Mouse (Mus musculus) liver, embryonic 16.5 days (tissue): ENCODE measurements around the gene Ift46. TPM values are rescaled to one million over a fixed set of nuclear protein-coding genes. Genes with fewer than 3 reads are reported as not detected.
A peak's percentile ranks its signal among the peaks of the same experiment; 100 is the strongest.

Source experiments
- ATAC-seq: fragments of 200-750 bp; cut with Nextera tagmentation; 2 replicates; pipeline ENCODE4 v1.8.0; 2017; ENCODE audit warnings: low read depth, mild to moderate bottlenecking, moderate number of reproducible peaks, moderate library complexity
- H3K27ac ChIP-seq: fragments of 300-500 bp; sonication (generic); 2 replicates; pipeline ENCODE4 v1.5.1; 2014; ENCODE audit warnings: mild to moderate bottlenecking, low read length
- H3K27me3 ChIP-seq: fragments of 300-500 bp; sonication (generic); 2 replicates; pipeline ENCODE4 v1.6.1; 2014; ENCODE audit warnings: low read depth, low read length, mixed read lengths; ENCODE audit not compliant: control insufficient read depth, insufficient read depth
- H3K36me3 ChIP-seq: fragments of 300-500 bp; sonication (generic); 2 replicates; pipeline ENCODE4 v1.6.1; 2014; ENCODE audit warnings: mild to moderate bottlenecking; ENCODE audit not compliant: control insufficient read depth, insufficient read depth
- H3K4me1 ChIP-seq: fragments of 300-500 bp; sonication (generic); 2 replicates; pipeline ENCODE4 v1.6.1; 2014; ENCODE audit warnings: low read depth, low read length, mixed read lengths; ENCODE audit not compliant: control insufficient read depth
- H3K4me2 ChIP-seq: fragments of 300-500 bp; sonication (generic); 2 replicates; pipeline ENCODE4 v1.6.1; 2014; ENCODE audit warnings: low read depth, low read length, mixed read lengths
- H3K4me3 ChIP-seq: fragments of 300-500 bp; sonication (generic); 2 replicates; pipeline ENCODE4 v1.5.1; 2014; ENCODE audit warnings: low read depth, mild to moderate bottlenecking, low read length
- H3K9ac ChIP-seq: fragments of 300-500 bp; sonication (generic); 2 replicates; pipeline ENCODE4 v1.6.1; 2014; ENCODE audit warnings: low read depth, low read length
- H3K9me3 ChIP-seq: fragments of 300-500 bp; sonication (generic); replicated peaks from 2 replicates; pipeline ENCODE4 v1.6.1; 2016; ENCODE audit warnings: low read length; ENCODE audit not compliant: control insufficient read depth
- WGBS: fragments of 180-500 bp; shearing (Covaris S2); extraction: QIAGEN DNeasy Blood & Tissue Kit; methylation state at CpG from one replicate; pipeline ENCODE4 v1.1.7; 2014; ENCODE audit not compliant: insufficient replicate concordance; 5-methylcytosine and 5-hydroxymethylcytosine counted together
- polyA plus RNA-seq: library from polyadenylated mRNA; unstranded; fragments of >200 nt; fragmentation: Nextera tagmentation; extraction: Ambion mirVana; gene quantifications from 2 replicates; pipeline ENCODE4 v1.2.1, GENCODE M21; 2015

Gene Ift46
- polyA plus RNA-seq = 20.6 and 21.0 TPM in 2 replicates

DNA sequence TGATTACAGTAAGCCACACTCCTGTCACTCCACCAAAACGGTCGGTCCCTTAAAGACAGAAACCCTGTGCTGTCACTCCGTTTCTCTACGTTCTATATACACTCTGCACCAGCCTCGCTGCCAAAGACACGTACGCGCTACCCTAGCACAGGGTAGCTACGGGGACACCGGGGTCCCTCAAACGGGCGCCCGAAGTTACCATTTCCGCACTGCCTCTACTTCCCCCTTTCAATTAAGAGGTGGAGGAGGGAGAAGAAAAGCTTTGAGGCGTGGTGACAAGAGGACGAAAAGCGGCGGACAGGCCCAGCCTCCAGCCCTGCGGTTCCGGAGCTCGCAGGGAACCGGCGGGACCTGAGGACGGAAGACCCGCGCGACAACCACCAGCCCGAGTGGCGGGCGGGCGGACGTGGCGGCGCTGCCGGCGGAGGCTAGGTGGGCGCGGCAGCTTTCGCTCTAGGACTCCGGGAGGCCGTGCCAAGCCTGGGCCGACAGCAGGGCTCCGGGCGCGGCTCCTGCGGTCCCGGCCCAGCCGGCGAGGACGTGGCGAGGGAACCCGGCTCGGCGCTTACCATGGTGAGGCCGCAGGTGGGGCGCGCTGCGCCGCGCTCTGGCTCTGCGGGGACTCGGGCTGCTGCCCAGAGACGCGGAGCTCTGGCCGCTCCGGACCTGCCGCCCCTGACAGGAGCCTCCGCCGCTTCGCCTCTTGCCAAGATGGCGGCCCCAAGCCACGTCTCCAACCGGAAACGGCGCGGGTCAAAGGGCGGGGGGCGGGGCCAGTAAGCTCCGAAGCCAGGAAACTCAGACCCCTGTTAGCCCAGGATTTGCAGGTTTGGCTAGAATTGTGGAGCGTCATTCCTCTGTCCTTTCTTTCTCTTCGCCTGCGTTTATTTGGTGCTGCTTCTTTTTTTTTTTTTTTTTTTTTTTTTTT is at the start of gene Ift46, which contains the start of gene Arcn1:
TSS of gene Ift46 (plus strand) at position 808 of the 928 bp plus-strand sequence.
TSS of gene Arcn1 (minus strand) at position 745 of the 928 bp plus-strand sequence.
- H3K9ac ChIP-seq = peak within 1 kb of the TSS; percentile 97
- WGBS = under 1% methylated on average over 79 of the region's 82 CpGs
- peak; percentile 89 for ATAC-seq

DNA sequence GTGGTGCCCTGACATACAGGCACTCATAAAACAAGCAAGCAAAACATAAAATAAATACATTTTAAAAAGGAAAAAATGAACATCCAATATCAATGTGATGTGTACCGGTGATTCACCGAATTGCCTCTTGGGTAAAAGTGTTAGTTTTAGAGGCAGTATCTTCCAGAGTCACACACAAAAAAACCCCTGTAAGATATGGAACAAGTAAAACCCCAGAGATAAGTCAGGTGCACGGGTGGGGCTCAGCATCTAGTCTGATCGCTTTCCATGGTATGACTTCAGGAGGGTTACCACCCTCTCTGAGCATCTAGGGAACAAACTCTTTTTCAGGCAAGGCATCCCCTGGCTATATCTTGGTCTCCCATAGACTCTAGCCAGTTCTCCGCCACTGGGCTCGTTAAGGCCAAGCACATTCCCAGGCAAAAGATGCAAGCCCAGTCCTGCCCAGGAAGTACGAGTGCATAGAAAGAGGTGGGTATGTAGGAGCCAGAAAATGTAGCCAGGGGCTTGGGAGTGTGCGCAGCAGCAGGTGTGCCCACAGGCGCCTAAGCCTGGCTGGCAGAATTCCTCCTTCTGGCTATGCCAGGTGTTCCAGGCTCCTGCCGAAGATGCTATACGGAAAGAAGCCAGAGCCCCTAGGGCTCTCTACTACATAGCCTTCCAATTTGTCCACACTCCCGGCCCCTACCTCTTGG is 48.6 kb upstream of the Ift46 start:
- H3K4me1 ChIP-seq = peaks cover 10% of the 10 kb centered on the region
- ATAC-seq = no peak
- H3K4me3 ChIP-seq = no peak overlapping the region
- no peaks in the 10 kb centered on the region for H3K9me3 ChIP-seq
- no peaks in the 10 kb centered on the region for H3K36me3 ChIP-seq
- H3K4me2 ChIP-seq = no peak overlapping the region
- no peak overlapping the region for H3K27ac ChIP-seq
- no peak overlapping the region for H3K9ac ChIP-seq
- WGBS = 64% methylated on average over 12 of the region's 12 CpGs
- H3K27me3 ChIP-seq = no peaks in the 10 kb centered on the region; the same call in 1 of the 2 replicates

More for the DNA sequence above, at the start of gene Ift46, which contains the start of gene Arcn1:
- Histone ChIP-seq H3K4me1 (peaks cover 20% of the 10 kb centered on the region), H3K36me3 (no peaks in the 10 kb centered on the region), H3K4me3 (peak within 1 kb of the TSS; percentile 87), H3K27me3 (no peaks in the 10 kb centered on the region), H3K27ac (peak within 1 kb of the TSS; percentile 96), H3K4me2 (peak within 1 kb of the TSS; percentile 71), H3K9me3 (no peaks in the 10 kb centered on the region)

DNA sequence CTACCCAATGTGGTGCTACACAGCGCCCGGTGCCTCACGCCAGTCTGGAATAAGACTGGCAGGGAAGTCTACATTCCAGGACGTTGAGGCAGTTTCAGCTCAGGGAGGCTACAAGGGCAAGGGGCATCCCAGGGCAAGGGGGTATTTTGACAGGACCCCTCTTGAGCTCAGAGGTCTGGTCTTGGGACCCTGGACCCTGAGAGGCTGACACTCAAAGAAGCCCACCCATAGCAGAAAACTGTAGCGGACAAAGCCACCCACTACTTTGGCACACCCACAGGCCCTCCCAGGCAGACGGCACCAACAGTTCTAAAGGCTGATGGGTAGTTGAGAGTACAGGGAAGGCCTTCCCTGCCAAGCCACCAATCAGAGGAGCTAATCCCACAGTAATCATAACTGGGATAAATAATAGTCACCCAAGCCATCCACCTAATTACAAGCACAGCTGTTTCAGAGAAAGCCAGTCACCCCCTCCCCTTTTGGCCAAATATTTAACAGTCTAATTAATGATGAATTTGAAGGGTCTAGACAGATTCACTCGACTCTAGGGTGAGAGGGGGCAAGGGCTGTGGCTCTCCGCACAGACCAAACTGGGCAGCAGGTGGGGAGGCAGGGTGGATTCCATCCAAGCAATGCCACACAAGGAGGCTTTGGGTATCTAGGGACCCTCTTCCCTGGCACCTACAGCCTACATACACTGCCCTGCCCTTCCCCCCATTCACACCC is 47.9 kb upstream of the Ift46 start:
- peaks cover 10% of the 10 kb centered on the region for H3K4me1 ChIP-seq
- no peaks in the 10 kb centered on the region for H3K9me3 ChIP-seq
- H3K27ac ChIP-seq = no peak overlapping the region
- no peak overlapping the region for H3K4me2 ChIP-seq
- H3K9ac ChIP-seq = no peak overlapping the region
- H3K4me3 ChIP-seq = no peak overlapping the region
- no peaks in the 10 kb centered on the region for H3K36me3 ChIP-seq
- ATAC-seq = no peak
- WGBS = 74% methylated on average over 8 of the region's 8 CpGs
- H3K27me3 ChIP-seq = no peaks in the 10 kb centered on the region; the same call in 1 of the 2 replicates

GRCm38 (mm10) chr9:44720358-44721153 is 47.2 kb upstream of the Ift46 start:
- Histone ChIP-seq H3K36me3 (no peaks in the 10 kb centered on the region), H3K9ac (peak overlapping the region; percentile 48), H3K4me3 (peak overlapping the region; percentile 57), H3K27ac (no peak overlapping the region), H3K4me2 (peak overlapping the region; percentile 71), H3K27me3 (no peaks in the 10 kb centered on the region; the same call in 1 of the 2 replicates), H3K9me3 (no peaks in the 10 kb centered on the region), H3K4me1 (peaks cover 10% of the 10 kb centered on the region)
- 19% methylated on average over 9 of the region's 9 CpGs for WGBS
- no peak for ATAC-seq

GRCm38 (mm10) chr9:44721154-44721876 is 46.4 kb upstream of the Ift46 start:
- H3K9me3 ChIP-seq = no peaks in the 10 kb centered on the region
- no peaks in the 10 kb centered on the region; the same call in 1 of the 2 replicates for H3K27me3 ChIP-seq
- H3K27ac ChIP-seq = no peak overlapping the region
- H3K4me2 ChIP-seq = peak overlapping the region; percentile 71
- H3K9ac ChIP-seq = peak overlapping the region; percentile 48
- peak overlapping the region; percentile 57 for H3K4me3 ChIP-seq
- peak; percentile 82 for ATAC-seq
- under 1% methylated on average over 40 of the region's 40 CpGs for WGBS
- peaks cover 10% of the 10 kb centered on the region for H3K4me1 ChIP-seq
- no peaks in the 10 kb centered on the region for H3K36me3 ChIP-seq

GRCm38 (mm10) chr9:44721877-44722186 is 45.9 kb upstream of the Ift46 start:
- no peaks in the 10 kb centered on the region for H3K9me3 ChIP-seq
- H3K4me2 ChIP-seq = no peak overlapping the region
- H3K4me3 ChIP-seq = no peak overlapping the region
- H3K36me3 ChIP-seq = no peaks in the 10 kb centered on the region
- WGBS = 56% methylated on average over 3 of the region's 3 CpGs
- peaks cover 10% of the 10 kb centered on the region for H3K4me1 ChIP-seq
- H3K27ac ChIP-seq = no peak overlapping the region
- no peaks in the 10 kb centered on the region; the same call in 1 of the 2 replicates for H3K27me3 ChIP-seq
- no peak overlapping the region for H3K9ac ChIP-seq
- ATAC-seq = no peak

GRCm38 (mm10) chr9:44722575-44722974 is 45.1 kb upstream of the Ift46 start:
- no peaks in the 10 kb centered on the region for H3K36me3 ChIP-seq
- no peaks in the 10 kb centered on the region for H3K9me3 ChIP-seq
- no peak overlapping the region for H3K9ac ChIP-seq
- H3K4me3 ChIP-seq = no peak overlapping the region
- no peak for ATAC-seq
- no peak overlapping the region for H3K4me2 ChIP-seq
- peaks cover 10% of the 10 kb centered on the region for H3K4me1 ChIP-seq
- H3K27ac ChIP-seq = no peak overlapping the region
- H3K27me3 ChIP-seq = no peaks in the 10 kb centered on the region; the same call in 1 of the 2 replicates
- WGBS = 55% methylated on average over 7 of the region's 7 CpGs
